Comparison of ENCODE assay signal across 17 mouse cellular contexts in genomic region chr6:121371197-121371980, GRCm38 (mm10). TPM values are rescaled to one million over a fixed set of nuclear protein-coding genes. Genes with fewer than 3 reads are reported as not detected.
DNase-seq lines count a peak whose midpoint lies in the region; ATAC-seq and TF ChIP-seq lines count a peak whose summit lies in the region.
"Had no signal": no experiment of that assay in that cellular context is flagged by ENCODE, and none has a peak within 500 bp of the region (broad histone marks: within the 10 kb centered on the region; RNA-seq: fewer than 3 reads in every experiment).

No protein-coding gene starts in this region.

- H3K27me3 ChIP-seq in heart, embryonic 11.5 days (ENCODE audit: control insufficient read depth, insufficient read depth, low read length), result 0 out of 2 replicates have a peak, but pooled peaks cover 3% of the 10 kb centered on the region
- H3K27me3 ChIP-seq in liver, adult 2 months (ENCODE audit: control insufficient read depth, insufficient read depth, low read length), result no peaks in the 10 kb centered on the region
- H3K27me3 ChIP-seq in hindbrain, embryonic 10.5 days (ENCODE audit: insufficient read depth, poor library complexity, severe bottlenecking), result no peaks in the 10 kb centered on the region
- no peaks in the 10 kb centered on the region for H3K27me3 ChIP-seq in midbrain, postnatal 0 days (ENCODE audit: insufficient read depth, low read length)
- H3K27me3 ChIP-seq: limb, embryonic 15.5 days; stomach, embryonic 15.5 days had no signal

- WGBS in heart, embryonic 11.5 days (ENCODE audit: insufficient replicate concordance), result 75% methylated on average over 10 of the region's 10 CpGs
- 35% methylated on average over 10 of the region's 10 CpGs for WGBS in liver, adult 2 months
- 81% methylated on average over 10 of the region's 10 CpGs for WGBS in hindbrain, embryonic 10.5 days
- WGBS in midbrain, postnatal 0 days, result 63% methylated on average over 10 of the region's 10 CpGs

- no peaks in the 10 kb centered on the region for H3K9me3 ChIP-seq in heart, embryonic 11.5 days (replicated peaks; ENCODE audit: control insufficient read depth, low read length)
- no peaks in the 10 kb centered on the region for H3K9me3 ChIP-seq in hindbrain, embryonic 10.5 days
- H3K9me3 ChIP-seq in midbrain, postnatal 0 days (ENCODE audit: low read length), result no peaks in the 10 kb centered on the region
- H3K9me3 ChIP-seq: limb, embryonic 15.5 days; midbrain, embryonic 10.5 days; stomach, embryonic 15.5 days had no signal

- H3K4me3 ChIP-seq in heart, embryonic 11.5 days (ENCODE audit: low read depth, low read length), result no peak overlapping the region
- H3K4me3 ChIP-seq in liver, adult 2 months (ENCODE audit: insufficient read depth, low read depth, low read length), result no peak overlapping the region
- H3K4me3 ChIP-seq in hindbrain, embryonic 10.5 days, result no peak overlapping the region
- H3K4me3 ChIP-seq in midbrain, postnatal 0 days (ENCODE audit: low read depth, low read length), result no peak overlapping the region
- H3K4me3 ChIP-seq: limb, embryonic 15.5 days; midbrain, embryonic 10.5 days; stomach, embryonic 15.5 days had no signal

- TF ChIP-seq CTCF in liver, adult 2 months (IDR thresholded peaks at IDR 0.05; ENCODE audit: low read depth, low read length), result no peak
- TF ChIP-seq CTCF in midbrain, postnatal 0 days (IDR thresholded peaks at IDR 0.05), result no peak

- TF ChIP-seq POLR2A in liver, adult 2 months (IDR thresholded peaks at IDR 0.05; ENCODE audit: extremely low read depth, insufficient read depth, low read length), result no peak

- no peaks in the 10 kb centered on the region for H3K79me2 ChIP-seq in liver, adult 2 months (ENCODE audit: control insufficient read depth, insufficient read depth, low read length)

- H3K9ac ChIP-seq in heart, embryonic 11.5 days (ENCODE audit: low read depth, low read length), result no peak overlapping the region
- H3K9ac ChIP-seq in liver, adult 2 months (ENCODE audit: low read depth, low read length), result no peak overlapping the region
- no peak overlapping the region for H3K9ac ChIP-seq in midbrain, postnatal 0 days (replicated peaks; ENCODE audit: low read length, poor library complexity, severe bottlenecking)
- H3K9ac ChIP-seq: limb, embryonic 15.5 days; stomach, embryonic 15.5 days had no signal

- H3K36me3 ChIP-seq in heart, embryonic 11.5 days (ENCODE audit: control insufficient read depth, insufficient read depth, low read length), result no peaks in the 10 kb centered on the region
- no peaks in the 10 kb centered on the region for H3K36me3 ChIP-seq in liver, adult 2 months (ENCODE audit: control insufficient read depth, insufficient read depth, low read length)
- H3K36me3 ChIP-seq in hindbrain, embryonic 10.5 days, result no peaks in the 10 kb centered on the region
- no peaks in the 10 kb centered on the region for H3K36me3 ChIP-seq in midbrain, postnatal 0 days (ENCODE audit: insufficient read depth, low read length)
- H3K36me3 ChIP-seq: limb, embryonic 15.5 days; midbrain, embryonic 10.5 days; stomach, embryonic 15.5 days had no signal

- no peak for ATAC-seq in heart, embryonic 11.5 days (replicated peaks; ENCODE audit: insufficient number of reproducible peaks, low FRiP score, low TSS enrichment)
- ATAC-seq in midbrain, postnatal 0 days (ENCODE audit: low FRiP score), result no peak

- no peak overlapping the region for H3K4me2 ChIP-seq in heart, embryonic 11.5 days
- no peak overlapping the region for H3K4me2 ChIP-seq in midbrain, postnatal 0 days (ENCODE audit: low read depth, low read length, poor library complexity, severe bottlenecking)
- H3K4me2 ChIP-seq: limb, embryonic 15.5 days; stomach, embryonic 15.5 days had no signal

- H3K27ac ChIP-seq in heart, embryonic 11.5 days (ENCODE audit: low read depth, low read length), result no peak overlapping the region
- no peak overlapping the region for H3K27ac ChIP-seq in liver, adult 2 months (replicated peaks; ENCODE audit: insufficient read depth, low read depth, low read length)
- no peak overlapping the region for H3K27ac ChIP-seq in hindbrain, embryonic 10.5 days
- H3K27ac ChIP-seq in midbrain, postnatal 0 days (ENCODE audit: low read depth, low read length), result no peak overlapping the region
- H3K27ac ChIP-seq: limb, embryonic 15.5 days; midbrain, embryonic 10.5 days; stomach, embryonic 15.5 days had no signal

- DNase-seq in heart, adult 18-20 months, result peak; percentile 35 to 60
- DNase-seq in liver, adult 2 months (ENCODE audit: extremely low read depth, low read depth, low spot score), result peak; percentile 51
- no peak for DNase-seq in liver
- peak; percentile 63 for DNase-seq in kidney, adult 8-10 months
- DNase-seq in kidney, postnatal 25 days, result peak; percentile 64 to 82
- no peak for DNase-seq in hindbrain, embryonic 10.5 days (ENCODE audit: low spot score)
- DNase-seq in midbrain, postnatal 0 days (ENCODE audit: low spot score), result no peak
- DNase-seq: cerebellum, adult 11-12 months; gastrocnemius, postnatal 36 days; lung, postnatal 14 days; thymus, postnatal 14 days had no signal

- H3K4me1 ChIP-seq in heart, embryonic 11.5 days (ENCODE audit: control insufficient read depth, insufficient read depth, low read length), result no peaks in the 10 kb centered on the region
- H3K4me1 ChIP-seq in liver, adult 2 months (ENCODE audit: control insufficient read depth, insufficient read depth, low read length), result no peaks in the 10 kb centered on the region
- peaks cover 12% of the 10 kb centered on the region; the same call in 1 of the 2 replicates for H3K4me1 ChIP-seq in hindbrain, embryonic 10.5 days (replicated peaks)
- no peaks in the 10 kb centered on the region for H3K4me1 ChIP-seq in midbrain, postnatal 0 days (ENCODE audit: insufficient read depth, low read length)
- H3K4me1 ChIP-seq: limb, embryonic 15.5 days; midbrain, embryonic 10.5 days; stomach, embryonic 15.5 days had no signal

RNA-seq across cellular contexts. Expression of gene Slc6a12, which starts 28.5 kb away (rescaled TPM):
- not detected for total RNA-seq in heart, adult 18-20 months (2021)
- polyA plus RNA-seq in heart, embryonic 11.5 days (2014; fragmentation: Nextera tagmentation; extraction: Ambion mirVana), result 0.24 TPM in 1 of 2 replicates, not detected in the other
- total RNA-seq in liver, adult 2 months (2014; rRNA removed), result 80.5 and 86.8 TPM in 2 replicates
- polyA plus RNA-seq in liver, adult 2 months (2012; rRNA removed), result 150 and 172 TPM in 2 replicates
- polyA plus RNA-seq in hindbrain, embryonic 10.5 days (2016; fragmentation: Nextera tagmentation; extraction: Ambion mirVana), result not detected in 2 replicates
- 12.4 and 13.0 TPM in 2 replicates for total RNA-seq in midbrain, postnatal 0 days (2014; rRNA removed)
- polyA plus RNA-seq in midbrain, postnatal 0 days (2015; fragmentation: Nextera tagmentation; extraction: Ambion mirVana), result 8.1 and 8.2 TPM in 2 replicates
- total RNA-seq: MEL had no signal
- polyA plus RNA-seq: hindbrain, embryonic 11.5 days; midbrain, embryonic 10.5 days had no signal

Comparison
In these comparisons a context has a peak if more than half of its experiments do, and no peak if none do; other contexts are left out.
1. DNase-seq: peak in heart, adult 18-20 months (2 of 2), liver, adult 2 months (single experiment), kidney, adult 8-10 months (2 of 2) and kidney, postnatal 25 days (2 of 2); none in liver (single experiment), hindbrain, embryonic 10.5 days (single experiment) and midbrain, postnatal 0 days (single experiment).
2. RNA of gene Slc6a12, which starts 28.5 kb away (polyA plus RNA-seq): 150 to 172 TPM in liver, adult 2 months; 8.1 to 8.2 TPM in midbrain, postnatal 0 days, 0.24 TPM in heart, embryonic 11.5 days and not detected in hindbrain, embryonic 10.5 days; every median in the first group is over 10 times any median in the second.